Mouse (Mus musculus) midbrain, embryonic 10.5 days (tissue): ENCODE data around the gene 6030445D17Rik. TPM values are rescaled to one million over a fixed set of nuclear protein-coding genes. Genes with fewer than 3 reads are reported as not detected.

Source experiments
- DNase-seq: peaks from one replicate; pipeline ENCODE4 v3.0.0-alpha.2; 2017; ENCODE audit warnings: low spot score
- H3K27ac ChIP-seq: fragments of 300-500 bp; sonication (generic); replicated peaks from 2 replicates; pipeline ENCODE4 v1.5.1; 2016; ENCODE audit warnings: mild to moderate bottlenecking
- H3K27me3 ChIP-seq: fragments of 300-500 bp; sonication (generic); 2 replicates; pipeline ENCODE4 v1.6.1; 2016; ENCODE audit warnings: low read depth, mild to moderate bottlenecking; ENCODE audit not compliant: poor library complexity, severe bottlenecking
- H3K36me3 ChIP-seq: fragments of 300-500 bp; sonication (generic); 2 replicates; pipeline ENCODE4 v1.6.1; 2016; ENCODE audit warnings: mild to moderate bottlenecking, moderate library complexity
- H3K4me1 ChIP-seq: fragments of 300-500 bp; sonication (generic); 2 replicates; pipeline ENCODE4 v1.6.1; 2016
- H3K4me3 ChIP-seq: fragments of 300-500 bp; sonication (generic); 2 replicates; pipeline ENCODE4 v1.5.1; 2016; ENCODE audit warnings: mild to moderate bottlenecking, moderate library complexity
- H3K9me3 ChIP-seq: fragments of 300-500 bp; sonication (generic); replicated peaks from 2 replicates; pipeline ENCODE4 v1.6.1; 2016; ENCODE audit warnings: mild to moderate bottlenecking
- WGBS: fragments of 180-500 bp; shearing (Covaris S2); methylation state at CpG from one replicate; pipeline ENCODE4 v1.1.7; 2016; 5-methylcytosine and 5-hydroxymethylcytosine counted together
- polyA plus RNA-seq: library from polyadenylated mRNA; unstranded; fragments of >200 nt; fragmentation: Nextera tagmentation; extraction: Ambion mirVana; gene quantifications from 2 replicates; pipeline ENCODE4 v1.2.1, GENCODE M21; 2016

6030445D17Rik gene
- polyA plus RNA-seq, 1 experiment from 2014 or later: 0.23 TPM

DNA sequence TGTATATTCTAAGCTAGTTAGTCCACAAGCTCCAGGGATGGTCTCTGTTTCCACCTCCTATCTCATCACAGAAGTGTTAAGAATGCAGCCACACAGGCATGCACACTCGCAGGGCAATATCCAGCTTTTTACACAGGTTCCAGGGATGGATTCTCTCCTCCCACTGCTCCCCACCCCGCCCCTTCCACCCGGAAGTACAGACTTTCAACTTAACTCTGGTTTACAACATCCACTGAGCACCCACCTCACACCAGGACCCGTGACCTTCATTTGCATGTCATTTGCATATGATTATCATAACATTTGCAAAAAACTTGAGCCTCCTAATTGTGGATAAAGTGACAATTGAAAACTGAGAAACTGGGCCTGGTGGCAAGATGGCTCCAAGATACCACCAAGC lies 17.5 kb upstream of the 6030445D17Rik start:
- H3K27ac ChIP-seq: no peak overlapping the region
- H3K4me3 ChIP-seq: no peak overlapping the region
- DNase-seq: no peak
- WGBS: 79% methylated on average over 4 of the region's 4 CpGs
- no peaks in the 10 kb centered on the region for H3K36me3 ChIP-seq
- H3K9me3 ChIP-seq: no peaks in the 10 kb centered on the region
- H3K4me1 ChIP-seq: peaks cover 4% of the 10 kb centered on the region; the same call in 1 of the 2 replicates
- H3K27me3 ChIP-seq: no peaks in the 10 kb centered on the region

GRCm38 (mm10) chr4:136449795-136450194 lies 12.3 kb upstream of the 6030445D17Rik start:
- 92% methylated on average over 5 of the region's 5 CpGs for WGBS
- H3K9me3 ChIP-seq: no peaks in the 10 kb centered on the region
- no peaks in the 10 kb centered on the region for H3K27me3 ChIP-seq
- H3K4me1 ChIP-seq: peaks cover 7% of the 10 kb centered on the region
- H3K36me3 ChIP-seq: no peaks in the 10 kb centered on the region
- H3K4me3 ChIP-seq: no peak overlapping the region
- no peak overlapping the region for H3K27ac ChIP-seq
- DNase-seq: no peak

DNA sequence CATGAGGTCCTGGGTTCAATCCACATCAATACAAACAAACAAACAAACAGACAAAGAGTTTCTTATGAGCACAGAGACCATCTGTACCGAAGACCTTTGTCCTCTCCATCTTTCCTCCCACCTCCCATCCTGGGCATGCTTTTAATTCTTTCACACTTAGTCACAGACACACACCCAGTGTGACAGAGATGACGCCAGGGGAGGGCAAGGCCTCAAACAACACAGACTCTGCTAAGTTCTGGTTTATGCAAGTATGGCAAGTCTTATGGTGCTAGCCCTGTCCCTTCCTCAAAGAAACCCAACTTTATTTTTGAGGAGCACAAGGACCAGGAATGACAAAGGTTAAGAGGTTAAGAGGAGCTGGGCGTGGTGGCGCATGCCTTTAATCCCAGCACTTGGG lies 11.8 kb upstream of the 6030445D17Rik start:
- DNase-seq: no peak
- Histone ChIP-seq H3K36me3 (no peaks in the 10 kb centered on the region), H3K27me3 (no peaks in the 10 kb centered on the region), H3K4me1 (peaks cover 12% of the 10 kb centered on the region), H3K9me3 (no peaks in the 10 kb centered on the region), H3K27ac (no peak overlapping the region), H3K4me3 (no peak overlapping the region)
- WGBS: 85% methylated on average over 4 of the region's 4 CpGs

DNA sequence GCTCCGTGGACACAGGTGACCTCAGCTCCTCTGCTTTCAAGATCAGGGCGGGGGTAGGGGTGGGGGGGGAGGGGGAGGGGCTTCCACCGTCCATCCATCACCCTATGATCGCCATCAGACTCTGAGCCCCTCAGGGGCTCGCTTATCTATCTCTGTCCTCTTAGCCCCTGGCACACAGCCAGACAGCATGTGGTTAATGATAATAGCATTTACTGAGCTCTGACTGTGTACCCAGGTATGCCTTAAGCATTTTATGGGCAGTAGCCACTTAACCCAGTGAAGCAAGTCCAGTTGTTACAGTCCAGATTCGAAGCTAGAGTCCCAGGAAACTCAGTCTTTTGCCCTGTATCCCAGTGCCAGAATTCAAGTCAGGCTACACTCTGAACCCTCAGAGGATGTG lies 10.5 kb upstream of the 6030445D17Rik start:
- Histone ChIP-seq H3K27me3 (no peaks in the 10 kb centered on the region), H3K27ac (no peak overlapping the region), H3K9me3 (no peaks in the 10 kb centered on the region), H3K4me3 (no peak overlapping the region), H3K36me3 (no peaks in the 10 kb centered on the region), H3K4me1 (peaks cover 14% of the 10 kb centered on the region)
- no peak for DNase-seq
- WGBS: 54% methylated on average over 6 of the region's 6 CpGs

DNA sequence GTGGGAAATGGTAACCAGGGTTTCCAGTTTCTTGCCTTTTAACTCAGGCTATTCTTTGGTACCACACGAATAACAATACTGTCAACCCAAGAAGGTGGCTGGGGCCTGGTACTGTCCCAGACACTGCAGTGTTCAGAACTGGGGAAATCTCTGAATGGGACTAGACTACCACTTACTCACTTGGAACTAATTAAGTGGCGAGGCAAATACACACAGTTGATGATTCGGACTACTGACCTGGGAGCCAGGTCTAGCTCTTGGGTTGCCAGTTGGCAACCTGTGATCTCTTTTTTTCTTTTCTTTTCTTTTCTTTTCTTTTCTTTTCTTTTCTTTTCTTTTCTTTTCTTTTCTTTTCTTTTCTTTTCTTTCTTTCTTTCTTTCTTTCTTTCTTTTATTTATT lies 9.8 kb upstream of the 6030445D17Rik start:
- H3K9me3 ChIP-seq: no peaks in the 10 kb centered on the region
- WGBS: 76% methylated on average over 3 of the region's 3 CpGs
- H3K27ac ChIP-seq: no peak overlapping the region
- no peak for DNase-seq
- H3K27me3 ChIP-seq: no peaks in the 10 kb centered on the region
- no peak overlapping the region for H3K4me3 ChIP-seq
- H3K4me1 ChIP-seq: peaks cover 14% of the 10 kb centered on the region
- no peaks in the 10 kb centered on the region for H3K36me3 ChIP-seq

GRCm38 (mm10) chr4:136452792-136453191 lies 9.3 kb upstream of the 6030445D17Rik start:
- no peak overlapping the region for H3K27ac ChIP-seq
- DNase-seq: no peak
- H3K9me3 ChIP-seq: no peaks in the 10 kb centered on the region
- H3K36me3 ChIP-seq: no peaks in the 10 kb centered on the region
- H3K27me3 ChIP-seq: no peaks in the 10 kb centered on the region
- no peak overlapping the region for H3K4me3 ChIP-seq
- peaks cover 14% of the 10 kb centered on the region for H3K4me1 ChIP-seq
- WGBS: 72% methylated on average over 5 of the region's 5 CpGs

DNA sequence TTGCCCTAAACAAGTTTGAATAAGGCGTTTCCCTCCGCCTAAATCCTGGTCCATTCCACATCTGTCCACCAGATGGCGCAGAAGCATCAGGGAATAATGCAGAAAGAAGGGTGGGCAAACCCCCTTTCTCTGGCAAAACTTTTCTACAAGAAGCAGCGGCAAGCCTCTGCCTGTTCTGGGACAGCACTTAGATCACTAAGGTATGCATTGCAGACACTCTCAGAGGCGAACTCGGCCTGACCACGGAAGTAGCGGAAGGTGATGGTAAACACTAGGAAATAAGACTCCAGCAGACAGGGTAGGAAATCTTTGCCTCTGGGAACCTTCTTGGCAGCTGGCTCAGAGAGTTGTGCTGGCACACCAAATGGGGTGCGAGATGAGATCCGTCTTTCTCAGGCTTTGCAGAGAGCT lies 7.2 kb upstream of the 6030445D17Rik start:
- Histone ChIP-seq H3K4me1 (peaks cover 14% of the 10 kb centered on the region), H3K9me3 (no peaks in the 10 kb centered on the region), H3K27ac (no peak overlapping the region), H3K36me3 (no peaks in the 10 kb centered on the region), H3K4me3 (0 out of 2 replicates have a peak overlapping the region, but pooled peaks have one; percentile 26), H3K27me3 (peaks cover 5% of the 10 kb centered on the region)
- WGBS: 12% methylated on average over 10 of the region's 10 CpGs
- DNase-seq: peak; percentile 86

- no peak overlapping the region for H3K4me3 ChIP-seq
- H3K9me3 ChIP-seq: no peaks in the 10 kb centered on the region
- H3K36me3 ChIP-seq: no peaks in the 10 kb centered on the region
- DNase-seq: no peak
- H3K27me3 ChIP-seq: peaks cover 20% of the 10 kb centered on the region
- H3K4me1 ChIP-seq: peaks cover 17% of the 10 kb centered on the region
- no peak overlapping the region for H3K27ac ChIP-seq
- WGBS: 92% methylated on average over 6 of the region's 6 CpGs
Observed at GRCm38 (mm10) chr4:136456516-136457218, 5.4 kb upstream of the 6030445D17Rik start.

DNA sequence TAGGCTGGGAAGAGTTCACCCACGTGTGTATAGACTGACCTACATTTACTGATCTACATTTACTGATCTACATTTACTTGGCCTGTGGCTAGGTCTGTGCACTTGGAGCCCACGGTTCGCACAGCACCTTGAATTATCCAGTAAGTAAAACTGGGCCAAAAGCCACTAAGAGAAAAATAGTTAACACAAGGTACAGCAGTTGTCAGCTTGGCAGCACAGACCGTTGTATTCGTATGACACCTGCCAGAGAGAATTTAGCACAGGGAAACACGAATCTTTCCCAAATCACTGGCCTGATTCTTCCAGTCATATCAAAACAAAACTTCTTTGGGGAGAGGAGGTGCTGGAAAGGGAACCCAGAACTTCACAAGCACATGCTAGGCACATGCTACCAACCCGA lies 3.8 kb upstream of the 6030445D17Rik start:
- H3K27ac ChIP-seq: no peak overlapping the region
- no peaks in the 10 kb centered on the region for H3K9me3 ChIP-seq
- 84% methylated on average over 7 of the region's 7 CpGs for WGBS
- H3K36me3 ChIP-seq: no peaks in the 10 kb centered on the region
- H3K27me3 ChIP-seq: peaks cover 35% of the 10 kb centered on the region
- no peak for DNase-seq
- no peak overlapping the region for H3K4me3 ChIP-seq
- H3K4me1 ChIP-seq: peaks cover 31% of the 10 kb centered on the region

GRCm38 (mm10) chr4:136459210-136459609 lies 2.8 kb upstream of the 6030445D17Rik start:
- WGBS: 86% methylated on average over 12 of the region's 12 CpGs
- peaks cover 45% of the 10 kb centered on the region for H3K27me3 ChIP-seq
- no peaks in the 10 kb centered on the region for H3K9me3 ChIP-seq
- H3K4me3 ChIP-seq: no peak overlapping the region
- no peak overlapping the region for H3K27ac ChIP-seq
- DNase-seq: no peak
- peaks cover 40% of the 10 kb centered on the region for H3K4me1 ChIP-seq
- H3K36me3 ChIP-seq: no peaks in the 10 kb centered on the region

GRCm38 (mm10) chr4:136461206-136461605 lies 844 bp upstream of the 6030445D17Rik start:
- Histone ChIP-seq H3K4me1 (peaks cover 40% of the 10 kb centered on the region), H3K27me3 (peaks cover 65% of the 10 kb centered on the region)
- 27% methylated on average over 4 of the region's 4 CpGs for WGBS

DNA sequence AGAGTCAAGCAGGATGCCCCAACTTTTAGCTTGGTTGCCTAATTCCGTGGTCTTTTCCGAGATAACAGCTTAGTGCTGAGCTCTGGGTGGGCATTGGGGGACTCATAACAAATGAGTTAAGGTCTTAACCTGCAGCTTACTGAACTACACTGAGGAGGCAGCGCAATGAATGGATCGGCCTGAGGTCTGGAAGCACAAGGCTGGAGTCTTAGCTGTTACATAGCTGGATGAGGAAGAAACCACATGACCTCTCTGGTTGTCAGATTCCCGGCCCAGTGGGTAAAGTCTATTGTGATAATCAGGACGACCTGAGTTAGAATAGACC lies 327 bp upstream of the 6030445D17Rik start:
- Histone ChIP-seq H3K9me3 (no peaks in the 10 kb centered on the region), H3K4me3 (peak overlapping the region; percentile 90), H3K36me3 (no peaks in the 10 kb centered on the region), H3K4me1 (peaks cover 40% of the 10 kb centered on the region), H3K27ac (peak overlapping the region; percentile 89), H3K27me3 (peaks cover 67% of the 10 kb centered on the region)
- 9% methylated on average over 6 of the region's 6 CpGs for WGBS
- no peak for DNase-seq

More at GRCm38 (mm10) chr4:136461206-136461605, 844 bp upstream of the 6030445D17Rik start:
- Histone ChIP-seq H3K36me3 (no peaks in the 10 kb centered on the region), H3K4me3 (no peak overlapping the region), H3K27ac (no peak overlapping the region), H3K9me3 (no peaks in the 10 kb centered on the region)
- DNase-seq: no peak

GRCm38 (mm10) chr4:136462839-136463178 lies 759 bp downstream of the 6030445D17Rik start:
- no peak for DNase-seq
- H3K27me3 ChIP-seq: peaks cover 67% of the 10 kb centered on the region
- WGBS: under 1% methylated on average over 8 of the region's 8 CpGs
- H3K9me3 ChIP-seq: no peaks in the 10 kb centered on the region
- H3K36me3 ChIP-seq: no peaks in the 10 kb centered on the region
- peak overlapping the region; percentile 90 for H3K4me3 ChIP-seq
- peak overlapping the region; percentile 89 for H3K27ac ChIP-seq
- H3K4me1 ChIP-seq: peaks cover 40% of the 10 kb centered on the region
